In genomic region chr9:37085370-37085769, GRCm38 (mm10) we compare ENCODE assay signal across 10 mouse cellular contexts.
DNase-seq lines count a peak whose midpoint lies in the region; ATAC-seq and TF ChIP-seq lines count a peak whose summit lies in the region.
"Had no signal": no experiment of that assay in that cellular context is flagged by ENCODE, and none has a peak within 500 bp of the region (broad histone marks: within the 10 kb centered on the region; RNA-seq: fewer than 3 reads in every experiment).

No protein-coding gene starts in this region.

- H3K27me3 ChIP-seq in midbrain, embryonic 14.5 days (ENCODE audit: control insufficient read depth, insufficient read depth, low read length): no peaks in the 10 kb centered on the region
- no peaks in the 10 kb centered on the region for H3K27me3 ChIP-seq in midbrain, embryonic 15.5 days (replicated peaks)
- H3K27me3 ChIP-seq in myocyte (ENCODE audit: control insufficient read depth, insufficient read depth, insufficient read length): no peaks in the 10 kb centered on the region
- H3K27me3 ChIP-seq in kidney, embryonic 14.5 days (ENCODE audit: control insufficient read depth, insufficient read depth, low read length): no peaks in the 10 kb centered on the region
- H3K27me3 ChIP-seq: midbrain, embryonic 12.5 days had no signal

- H3K9ac ChIP-seq in midbrain, embryonic 14.5 days (replicated peaks; ENCODE audit: low read length): no peak overlapping the region
- H3K9ac ChIP-seq in midbrain, embryonic 15.5 days: no peak overlapping the region
- H3K9ac ChIP-seq in kidney, embryonic 14.5 days (ENCODE audit: low read depth, low read length): no peak overlapping the region
- H3K9ac ChIP-seq: midbrain, embryonic 12.5 days had no signal

- ATAC-seq in midbrain, embryonic 14.5 days (ENCODE audit: low FRiP score, low TSS enrichment): no peak
- no peak for ATAC-seq in midbrain, embryonic 15.5 days (replicated peaks)
- no peak for ATAC-seq in kidney, embryonic 14.5 days (ENCODE audit: low FRiP score, low TSS enrichment)

- no peak overlapping the region for H3K4me3 ChIP-seq in midbrain, embryonic 14.5 days (replicated peaks; ENCODE audit: low read depth, low read length)
- no peak overlapping the region for H3K4me3 ChIP-seq in midbrain, embryonic 15.5 days
- no peak overlapping the region for H3K4me3 ChIP-seq in cortical plate, adult 2 months (ENCODE audit: insufficient read depth, low read length)
- H3K4me3 ChIP-seq in myocyte: no peak overlapping the region
- H3K4me3 ChIP-seq in kidney, embryonic 14.5 days (ENCODE audit: low read length): no peak overlapping the region
- H3K4me3 ChIP-seq: midbrain, embryonic 12.5 days had no signal

- peak; percentile 56 for DNase-seq in gastrocnemius, adult 18-20 months (ENCODE audit: low spot score)
- no peak for DNase-seq in gastrocnemius, postnatal 25 days
- peak; percentile 46 for DNase-seq in midbrain, embryonic 14.5 days
- DNase-seq in layer of hippocampus, postnatal 25 days (ENCODE audit: extremely low spot score in 1 of 2, low spot score in 1 of 2): no peak
- DNase-seq: kidney, adult 9 months had no signal

- no peak overlapping the region for H3ac ChIP-seq in myocyte (ENCODE audit: control insufficient read depth, insufficient read length)

- TF ChIP-seq CTCF in cortical plate, adult 2 months (IDR thresholded peaks at IDR 0.05; ENCODE audit: extremely low read depth, insufficient read depth, low read length): no peak

- no peak for TF ChIP-seq POLR2A in cortical plate, adult 2 months (IDR thresholded peaks at IDR 0.05; ENCODE audit: extremely low read depth, insufficient read depth, low read length)
- TF ChIP-seq POLR2A in myocyte (IDR thresholded peaks at IDR 0.05; ENCODE audit: insufficient read length, low read depth): no peak

- no peaks in the 10 kb centered on the region for H3K9me3 ChIP-seq in midbrain, embryonic 14.5 days (ENCODE audit: control insufficient read depth, low read length)
- no peaks in the 10 kb centered on the region for H3K9me3 ChIP-seq in midbrain, embryonic 15.5 days
- H3K9me3 ChIP-seq in kidney, embryonic 14.5 days (ENCODE audit: control insufficient read depth, low read length): no peaks in the 10 kb centered on the region
- H3K9me3 ChIP-seq: midbrain, embryonic 12.5 days had no signal

- H3K79me2 ChIP-seq in myocyte (ENCODE audit: control insufficient read depth, insufficient read depth): peaks cover 9% of the 10 kb centered on the region

- WGBS in midbrain, embryonic 14.5 days: 73% methylated on average over 2 of the region's 2 CpGs
- 47% methylated on average over 2 of the region's 2 CpGs for WGBS in midbrain, embryonic 15.5 days
- WGBS in kidney, embryonic 14.5 days: 69% methylated on average over 2 of the region's 2 CpGs

- H3K36me3 ChIP-seq in midbrain, embryonic 14.5 days (ENCODE audit: control insufficient read depth, insufficient read depth, low read length): no peaks in the 10 kb centered on the region
- H3K36me3 ChIP-seq in midbrain, embryonic 15.5 days (replicated peaks): no peaks in the 10 kb centered on the region
- no peaks in the 10 kb centered on the region for H3K36me3 ChIP-seq in myocyte (ENCODE audit: control insufficient read depth, insufficient read depth)
- H3K36me3 ChIP-seq in kidney, embryonic 14.5 days (ENCODE audit: control insufficient read depth, insufficient read depth, low read length): no peaks in the 10 kb centered on the region
- H3K36me3 ChIP-seq: midbrain, embryonic 12.5 days had no signal

- H3K27ac ChIP-seq in midbrain, embryonic 14.5 days (replicated peaks; ENCODE audit: low read depth, low read length): no peak overlapping the region
- no peak overlapping the region for H3K27ac ChIP-seq in midbrain, embryonic 15.5 days
- peak overlapping the region; percentile 60; the same call in 1 of the 2 replicates for H3K27ac ChIP-seq in cortical plate, adult 2 months (ENCODE audit: insufficient read depth, low read length)
- no peak overlapping the region for H3K27ac ChIP-seq in kidney, embryonic 14.5 days (ENCODE audit: low read depth, low read length)
- H3K27ac ChIP-seq: midbrain, embryonic 12.5 days had no signal

- no peak overlapping the region for H3K4me2 ChIP-seq in midbrain, embryonic 14.5 days (ENCODE audit: low read length)
- no peak overlapping the region for H3K4me2 ChIP-seq in midbrain, embryonic 15.5 days
- peak overlapping the region; percentile 77 for H3K4me2 ChIP-seq in myocyte (ENCODE audit: low read depth)
- H3K4me2 ChIP-seq in kidney, embryonic 14.5 days (replicated peaks; ENCODE audit: low read depth, low read length): no peak overlapping the region
- H3K4me2 ChIP-seq: midbrain, embryonic 12.5 days had no signal

- peaks cover 5% of the 10 kb centered on the region; the same call in 1 of the 2 replicates for H3K4me1 ChIP-seq in midbrain, embryonic 14.5 days (ENCODE audit: control insufficient read depth, insufficient read depth, low read length)
- H3K4me1 ChIP-seq in midbrain, embryonic 15.5 days: no peaks in the 10 kb centered on the region
- H3K4me1 ChIP-seq in cortical plate, adult 2 months (ENCODE audit: control insufficient read depth, insufficient read depth, low read length): peaks cover 6% of the 10 kb centered on the region
- peaks cover 15% of the 10 kb centered on the region for H3K4me1 ChIP-seq in kidney, embryonic 14.5 days (ENCODE audit: control insufficient read depth, insufficient read depth, low read length)

TF ChIP-seq in myocyte, 11 proteins besides CTCF, POLR2A, EP300 and RAD21:
- no peak for TF ChIP-seq MYOG (IDR thresholded peaks at IDR 0.05; ENCODE audit: control insufficient read depth in 1 of 3, insufficient read depth in 1 of 3, insufficient read length in 2 of 3, low read depth in 2 of 3)
- TF ChIP-seq E2F4 (IDR thresholded peaks at IDR 0.05; ENCODE audit: insufficient read depth): no peak
- TF ChIP-seq USF1 (IDR thresholded peaks at IDR 0.05; ENCODE audit: low read depth): no peak
- no peak for TF ChIP-seq POLR2AphosphoS2 (IDR thresholded peaks at IDR 0.05; ENCODE audit: insufficient read length, low read depth)
- no peak for TF ChIP-seq CEBPB (IDR thresholded peaks at IDR 0.05; ENCODE audit: insufficient read depth, poor library complexity, severe bottlenecking)
- no peak for TF ChIP-seq MYOD1 (IDR thresholded peaks at IDR 0.05; ENCODE audit: control insufficient read depth in 1 of 3, insufficient read length in 2 of 3, low read depth in 2 of 3)
- TF ChIP-seq TCF12 (IDR thresholded peaks at IDR 0.05; ENCODE audit: insufficient read depth, poor library complexity, severe bottlenecking): no peak
- TF ChIP-seq MAX (IDR thresholded peaks at IDR 0.05; ENCODE audit: low read depth): no peak
- TF ChIP-seq TCF3 (IDR thresholded peaks at IDR 0.05; ENCODE audit: insufficient read length, low read depth): no peak
- TF ChIP-seq SRF (IDR thresholded peaks at IDR 0.05; ENCODE audit: control insufficient read depth, insufficient read length, low read depth): no peak

Comparison
In these comparisons a context has a peak if more than half of its experiments do, and no peak if none do; other contexts are left out.
1. DNase-seq: peak in gastrocnemius, adult 18-20 months (single experiment) and midbrain, embryonic 14.5 days (single experiment); none in gastrocnemius, postnatal 25 days (single experiment) and layer of hippocampus, postnatal 25 days (0 of 2).